Mouse (Mus musculus) brain, embryonic 14.5 days (tissue): ENCODE results near the gene Ess2. TPM values are rescaled to one million over a fixed set of nuclear protein-coding genes. Genes with fewer than 3 reads are reported as not detected.

Experiments used
- DNase-seq: peaks from one replicate; pipeline ENCODE4 v3.0.0-alpha.2; 2011; ENCODE audit warnings: low read depth
- CTCF ChIP-seq: fragments of 200-500 bp; IDR thresholded peaks from 2 replicates; pipeline ENCODE4 v1.5.1; 2012; ENCODE audit warnings: inconsistent platforms, mild to moderate bottlenecking, moderate library complexity, borderline replicate concordance; ENCODE audit not compliant: insufficient read depth, insufficient read length; ENCODE audit errors: extremely low read depth
- POLR2A ChIP-seq: fragments of 200-500 bp; IDR thresholded peaks from 2 replicates; pipeline ENCODE4 v1.6.1; 2012; ENCODE audit warnings: mild to moderate bottlenecking, inconsistent platforms, borderline replicate concordance; ENCODE audit not compliant: poor library complexity, insufficient read depth, insufficient read length, severe bottlenecking; ENCODE audit errors: extremely low read depth
- polyA plus RNA-seq: library from polyadenylated mRNA; depleted of rRNA; stranded (reverse); fragments of >200 nt; gene quantifications from 2 replicates; pipeline ENCODE4 v1.2.3, GENCODE M21; 2012

The Ess2 gene
- polyA plus RNA-seq, 1 experiment: 51.9 TPM

GRCm38 (mm10) chr16:17933594-17934444, 22.7 kb upstream of the Ess2 start:
- no peak for TF ChIP-seq CTCF
- no peak for TF ChIP-seq POLR2A

GRCm38 (mm10) chr16:17931906-17932460, 20.8 kb upstream of the Ess2 start:
- no peak for TF ChIP-seq POLR2A
- TF ChIP-seq CTCF: no peak
- DNase-seq: no peak

More at GRCm38 (mm10) chr16:17933594-17934444, 22.7 kb upstream of the Ess2 start:
- DNase-seq: no peak

DNA sequence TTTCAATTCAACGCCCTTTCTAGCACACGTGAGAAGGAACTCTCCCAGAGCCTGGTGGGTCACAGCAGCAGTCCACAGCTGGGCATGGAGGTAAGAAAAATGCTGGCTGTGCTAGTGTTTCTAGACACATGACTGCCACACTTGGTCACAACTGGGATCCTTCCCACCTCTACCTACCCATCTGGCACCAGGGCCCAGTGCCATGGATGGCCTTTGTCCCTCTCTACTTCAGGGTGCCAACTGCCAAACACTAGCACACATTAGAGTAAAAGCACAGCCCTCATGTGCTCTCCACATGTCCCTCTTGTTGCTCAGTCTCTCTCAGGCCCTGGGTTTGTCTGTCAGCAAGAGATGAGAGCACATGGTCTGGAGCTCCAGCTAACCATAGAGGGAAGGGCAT, 18.5 kb upstream of the Ess2 start:
- no peak for TF ChIP-seq POLR2A
- TF ChIP-seq CTCF: no peak

DNA sequence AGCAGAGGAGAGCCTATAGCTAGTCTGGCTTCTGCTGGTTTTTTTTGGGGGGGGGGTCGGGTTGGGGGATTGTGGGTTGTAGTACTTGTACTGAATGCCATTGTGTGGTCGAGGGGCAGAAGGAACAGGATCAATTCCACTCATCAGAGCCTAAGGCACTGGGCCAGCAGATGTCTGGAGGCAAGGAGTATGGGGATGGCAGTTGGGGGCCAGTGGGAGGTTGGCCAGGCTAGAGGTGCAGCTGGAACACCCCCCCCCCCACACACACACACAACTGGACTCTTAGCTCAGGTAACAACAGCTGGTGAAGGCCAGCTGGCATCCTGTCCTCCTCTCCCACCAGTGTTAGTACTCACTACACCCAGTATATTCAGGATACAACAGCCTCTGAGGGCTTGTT, 18.1 kb upstream of the Ess2 start:
- DNase-seq: no peak
- no peak for TF ChIP-seq CTCF
- TF ChIP-seq POLR2A: no peak

More for the DNA sequence above, 18.5 kb upstream of the Ess2 start:
- DNase-seq: no peak

GRCm38 (mm10) chr16:17928627-17929104, 17.5 kb upstream of the Ess2 start:
- TF ChIP-seq CTCF (peak; percentile 57), POLR2A (no peak)

GRCm38 (mm10) chr16:17928087-17928580, 17.0 kb upstream of the Ess2 start, which contains the start of gene Slc25a1:
TSS of gene Slc25a1 (minus strand) at chr16:17928219.
- peak; percentile 89 for DNase-seq
- TF ChIP-seq CTCF (no peak), POLR2A (peak; percentile 19; the same call in 1 of the 2 replicates)

More at GRCm38 (mm10) chr16:17928627-17929104, 17.5 kb upstream of the Ess2 start:
- peak; percentile 87 for DNase-seq

- TF ChIP-seq POLR2A (no peak), CTCF (no peak)
- peak; percentile 52 for DNase-seq
Observed at GRCm38 (mm10) chr16:17927351-17928082, 16.4 kb upstream of the Ess2 start.

GRCm38 (mm10) chr16:17922163-17922538, 11.0 kb upstream of the Ess2 start:
- TF ChIP-seq POLR2A: no peak
- no peak for TF ChIP-seq CTCF
- no peak for DNase-seq

GRCm38 (mm10) chr16:17921325-17922162, 10.4 kb upstream of the Ess2 start:
- peak; percentile 99 for DNase-seq
- peak; percentile 72; the same call in 1 of the 2 replicates for TF ChIP-seq POLR2A
- peak; percentile 68 for TF ChIP-seq CTCF

DNA sequence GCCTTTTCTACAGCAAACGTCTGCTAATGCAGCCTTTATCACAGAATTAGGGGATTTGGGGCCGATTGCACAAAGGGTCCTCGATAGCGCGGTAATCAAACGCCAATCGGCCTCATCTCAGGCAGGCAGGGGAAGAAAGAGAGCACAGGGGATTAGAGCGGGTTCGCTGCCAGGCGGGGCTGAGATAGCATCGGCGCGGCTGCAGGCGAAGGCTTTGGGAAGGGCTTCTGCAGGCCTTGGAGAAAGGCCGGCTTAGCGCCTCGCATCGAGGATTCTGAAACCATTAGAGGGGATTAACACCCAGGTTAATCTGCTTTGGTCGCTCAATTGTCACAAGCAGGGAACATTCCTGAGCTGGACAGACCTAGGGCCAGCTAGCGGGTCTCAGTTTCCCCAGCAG, 9.4 kb upstream of the Ess2 start:
- DNase-seq: peak; percentile 54
- TF ChIP-seq CTCF: no peak
- TF ChIP-seq POLR2A: no peak
